Comparison of ENCODE assay signal across 8 mouse cellular contexts in genomic region chr13:63528164-63528675, GRCm38 (mm10). TPM values are rescaled to one million over a fixed set of nuclear protein-coding genes. Genes with fewer than 3 reads are reported as not detected.
DNase-seq lines count a peak whose midpoint lies in the region; ATAC-seq and TF ChIP-seq lines count a peak whose summit lies in the region.

No protein-coding gene starts in this region.

- no peaks in the 10 kb centered on the region for H3K9me3 ChIP-seq in embryonic facial prominence, embryonic 12.5 days
- no peaks in the 10 kb centered on the region for H3K9me3 ChIP-seq in hindbrain, postnatal 0 days (ENCODE audit: low read length)
- H3K9me3 ChIP-seq in midbrain, postnatal 0 days (ENCODE audit: low read length), result no peaks in the 10 kb centered on the region

- no peaks in the 10 kb centered on the region for H3K79me3 ChIP-seq in C2C12 (ENCODE audit: low read depth)

- no peak overlapping the region for H3K4me3 ChIP-seq in cerebellum, adult 2 months (replicated peaks; ENCODE audit: insufficient read depth, low read depth, low read length)
- no peak overlapping the region for H3K4me3 ChIP-seq in C2C12 (ENCODE audit: insufficient read depth, poor library complexity, severe bottlenecking)
- H3K4me3 ChIP-seq in embryonic facial prominence, embryonic 12.5 days, result no peak overlapping the region
- H3K4me3 ChIP-seq in hindbrain, postnatal 0 days (ENCODE audit: low read length), result no peak overlapping the region
- H3K4me3 ChIP-seq in midbrain, postnatal 0 days (ENCODE audit: low read depth, low read length), result no peak overlapping the region

- H3K27me3 ChIP-seq in cerebellum, adult 2 months (ENCODE audit: control insufficient read depth, insufficient read depth, low read length), result no peaks in the 10 kb centered on the region
- H3K27me3 ChIP-seq in C2C12 (ENCODE audit: control insufficient read depth, insufficient read depth, insufficient read length), result no peaks in the 10 kb centered on the region
- H3K27me3 ChIP-seq in embryonic facial prominence, embryonic 12.5 days, result no peaks in the 10 kb centered on the region
- H3K27me3 ChIP-seq in hindbrain, postnatal 0 days (ENCODE audit: insufficient read depth, low read length), result no peaks in the 10 kb centered on the region
- H3K27me3 ChIP-seq in midbrain, postnatal 0 days (ENCODE audit: insufficient read depth, low read length), result no peaks in the 10 kb centered on the region

- 11% methylated on average over 5 of the region's 5 CpGs for WGBS in cerebellum, adult 2 months
- 7% methylated on average over 5 of the region's 5 CpGs for WGBS in embryonic facial prominence, embryonic 12.5 days
- WGBS in hindbrain, postnatal 0 days, result 8% methylated on average over 5 of the region's 5 CpGs
- 7% methylated on average over 5 of the region's 5 CpGs for WGBS in midbrain, postnatal 0 days

- H3K79me2 ChIP-seq in C2C12 (ENCODE audit: control insufficient read depth, insufficient read depth), result no peaks in the 10 kb centered on the region

- peaks cover 25% of the 10 kb centered on the region for H3K4me1 ChIP-seq in cerebellum, adult 2 months (ENCODE audit: control insufficient read depth, insufficient read depth, low read length)
- H3K4me1 ChIP-seq in embryonic facial prominence, embryonic 12.5 days, result peaks cover 75% of the 10 kb centered on the region
- H3K4me1 ChIP-seq in hindbrain, postnatal 0 days (ENCODE audit: insufficient read depth, low read length), result peaks cover 4% of the 10 kb centered on the region; the same call in 1 of the 2 replicates
- no peaks in the 10 kb centered on the region for H3K4me1 ChIP-seq in midbrain, postnatal 0 days (ENCODE audit: insufficient read depth, low read length)

- no peak overlapping the region for H3ac ChIP-seq in C2C12 (ENCODE audit: control insufficient read depth, insufficient read length, low read depth)

- H3K9ac ChIP-seq in embryonic facial prominence, embryonic 12.5 days, result no peak overlapping the region
- H3K9ac ChIP-seq in hindbrain, postnatal 0 days (replicated peaks; ENCODE audit: low read length), result no peak overlapping the region
- no peak overlapping the region for H3K9ac ChIP-seq in midbrain, postnatal 0 days (replicated peaks; ENCODE audit: low read length, poor library complexity, severe bottlenecking)

- no peak for TF ChIP-seq POLR2A in cerebellum, adult 2 months (IDR thresholded peaks at IDR 0.05; ENCODE audit: borderline replicate concordance, insufficient read depth, low read length)

- peak; percentile 44 to 53 for DNase-seq in cerebellum, adult 2 months
- no peak for DNase-seq in cerebellum, adult 11 months
- DNase-seq in hindbrain, postnatal 0 days (ENCODE audit: low spot score), result peak; percentile 51
- DNase-seq in midbrain, postnatal 0 days (ENCODE audit: low spot score), result peak; percentile 58
- peak; percentile 90 for DNase-seq in thymus, postnatal 4 days
- DNase-seq in urinary bladder, postnatal 14 days (ENCODE audit: low spot score), result no peak

- no peak for TF ChIP-seq CTCF in cerebellum, adult 2 months (IDR thresholded peaks at IDR 0.05; ENCODE audit: borderline replicate concordance, insufficient read depth, low read depth, low read length)
- TF ChIP-seq CTCF in C2C12 (IDR thresholded peaks at IDR 0.05; ENCODE audit: control insufficient read depth, insufficient read depth, insufficient read length), result no peak
- no peak for TF ChIP-seq CTCF in hindbrain, postnatal 0 days (IDR thresholded peaks at IDR 0.05; ENCODE audit: low read depth)
- TF ChIP-seq CTCF in midbrain, postnatal 0 days (IDR thresholded peaks at IDR 0.05), result no peak

- H3K36me3 ChIP-seq in C2C12 (ENCODE audit: control insufficient read depth, insufficient read depth), result peaks cover 48% of the 10 kb centered on the region
- H3K36me3 ChIP-seq in embryonic facial prominence, embryonic 12.5 days, result peaks cover 64% of the 10 kb centered on the region
- H3K36me3 ChIP-seq in hindbrain, postnatal 0 days (ENCODE audit: insufficient read depth, low read length), result peaks cover 25% of the 10 kb centered on the region
- H3K36me3 ChIP-seq in midbrain, postnatal 0 days (ENCODE audit: insufficient read depth, low read length), result peaks cover 53% of the 10 kb centered on the region

- ATAC-seq in embryonic facial prominence, embryonic 12.5 days (ENCODE audit: insufficient number of reproducible peaks, insufficient read depth, low FRiP score, low TSS enrichment), result peak; percentile 72
- peak; percentile 73 for ATAC-seq in hindbrain, postnatal 0 days
- peak; percentile 36 for ATAC-seq in midbrain, postnatal 0 days (ENCODE audit: low FRiP score)

- H3K4me2 ChIP-seq in embryonic facial prominence, embryonic 12.5 days (replicated peaks), result peak overlapping the region; percentile 7; the same call in 1 of the 2 replicates
- no peak overlapping the region for H3K4me2 ChIP-seq in hindbrain, postnatal 0 days (ENCODE audit: low read depth, low read length)
- no peak overlapping the region for H3K4me2 ChIP-seq in midbrain, postnatal 0 days (ENCODE audit: low read depth, low read length, poor library complexity, severe bottlenecking)

- peak overlapping the region; percentile 9; the same call in 1 of the 2 replicates for H3K27ac ChIP-seq in cerebellum, adult 2 months (ENCODE audit: insufficient read depth, low read length)
- peak overlapping the region; percentile 76 for H3K27ac ChIP-seq in embryonic facial prominence, embryonic 12.5 days
- peak overlapping the region; percentile 37; the same call in 1 of the 2 replicates for H3K27ac ChIP-seq in hindbrain, postnatal 0 days
- no peak overlapping the region for H3K27ac ChIP-seq in midbrain, postnatal 0 days (ENCODE audit: low read depth, low read length)

TF ChIP-seq in C2C12, 6 proteins besides CTCF, POLR2A, EP300 and RAD21:
- no peak for TF ChIP-seq USF1 (IDR thresholded peaks at IDR 0.05; ENCODE audit: low read depth)
- no peak for TF ChIP-seq MAX (IDR thresholded peaks at IDR 0.05)
- TF ChIP-seq FOSL1 (IDR thresholded peaks at IDR 0.05; ENCODE audit: insufficient read depth, low read length, poor library complexity, severe bottlenecking), result no peak
- TF ChIP-seq MYOD1 (IDR thresholded peaks at IDR 0.05; ENCODE audit: control insufficient read depth, insufficient read length, low read depth), result peak; percentile 10
TF ChIP-seq in C2C12: peak in this region for 1.

RNA-seq across cellular contexts. Expression of gene Fancc, which starts 31.1 kb away (rescaled TPM):
- polyA plus RNA-seq in cerebellum, adult 2 months (2012; rRNA removed), result 18.4 and 18.6 TPM in 2 replicates
- 9.3 TPM for polyA plus RNA-seq in C2C12 (2012; fragmentation: generic; extraction: Trizol)
- 21.8 and 23.7 TPM in 2 replicates for polyA plus RNA-seq in embryonic facial prominence, embryonic 12.5 days (2016; fragmentation: Nextera tagmentation; extraction: Ambion mirVana)
- 17.7 and 25.9 TPM in 2 replicates for total RNA-seq in hindbrain, postnatal 0 days (2014; rRNA removed)
- polyA plus RNA-seq in hindbrain, postnatal 0 days (2015; fragmentation: Nextera tagmentation; extraction: Ambion mirVana), result 11.4 and 11.9 TPM in 2 replicates
- total RNA-seq in midbrain, postnatal 0 days (2014; rRNA removed), result 12.1 and 17.7 TPM in 2 replicates
- polyA plus RNA-seq in midbrain, postnatal 0 days (2015; fragmentation: Nextera tagmentation; extraction: Ambion mirVana), result 9.2 and 9.3 TPM in 2 replicates

RNA-seq across cellular contexts. Expression of gene Ptch1, which starts 45.2 kb away (rescaled TPM):
- 63.6 and 63.7 TPM in 2 replicates for polyA plus RNA-seq in cerebellum, adult 2 months (2012; rRNA removed)
- 2.8 TPM for polyA plus RNA-seq in C2C12 (2012; fragmentation: generic; extraction: Trizol)
- polyA plus RNA-seq in embryonic facial prominence, embryonic 12.5 days (2016; fragmentation: Nextera tagmentation; extraction: Ambion mirVana), result 24.9 and 29.2 TPM in 2 replicates
- total RNA-seq in hindbrain, postnatal 0 days (2014; rRNA removed), result 39.0 and 58.4 TPM in 2 replicates
- polyA plus RNA-seq in hindbrain, postnatal 0 days (2015; fragmentation: Nextera tagmentation; extraction: Ambion mirVana), result 9.6 and 10.4 TPM in 2 replicates
- 27.8 and 29.9 TPM in 2 replicates for total RNA-seq in midbrain, postnatal 0 days (2014; rRNA removed)
- 6.8 and 7.9 TPM in 2 replicates for polyA plus RNA-seq in midbrain, postnatal 0 days (2015; fragmentation: Nextera tagmentation; extraction: Ambion mirVana)

Comparison
In these comparisons a context has a peak if more than half of its experiments do, and no peak if none do; other contexts are left out.
1. DNase-seq: peak in cerebellum, adult 2 months (2 of 2), hindbrain, postnatal 0 days (single experiment), midbrain, postnatal 0 days (single experiment) and thymus, postnatal 4 days (single experiment); none in cerebellum, adult 11 months (single experiment) and urinary bladder, postnatal 14 days (single experiment).
2. Peak in every context shown above with its lines, with median percentiles within 50 percentile points of each other: ATAC-seq.